Mouse (Mus musculus): ENCODE measurements around the gene Catsper3.

Gene Catsper3

GRCm38 (mm10) chr13:55784268-55784667 is at the start of gene Catsper3:
TSS of gene Catsper3 (plus strand) at chr13:55784568.
- in situ Hi-C loops (cut with MboI) = no loop called here

GRCm38 (mm10) chr13:55737885-55738284 is 46.5 kb upstream of the Catsper3 start:
- in situ Hi-C loops (cut with MboI) = no loop called here

- in situ Hi-C loops (cut with MboI) = no loop called here
Measured at GRCm38 (mm10) chr13:55742306-55742705, 42.1 kb upstream of the Catsper3 start.

GRCm38 (mm10) chr13:55754380-55754779 is 30.0 kb upstream of the Catsper3 start:
- in situ Hi-C loops (cut with MboI) = no loop called here

GRCm38 (mm10) chr13:55756789-55757188 is 27.6 kb upstream of the Catsper3 start:
- in situ Hi-C loops (cut with MboI) = no loop called here

- in situ Hi-C loops (cut with MboI) = no loop called here
Measured at GRCm38 (mm10) chr13:55757645-55758044, 26.7 kb upstream of the Catsper3 start.

- in situ Hi-C loops (cut with MboI) = no loop called here
Measured at GRCm38 (mm10) chr13:55760576-55760975, 23.8 kb upstream of the Catsper3 start.

- in situ Hi-C loops (cut with MboI) = no loop called here
Measured at GRCm38 (mm10) chr13:55761486-55761885, 22.9 kb upstream of the Catsper3 start.

- in situ Hi-C loops (cut with MboI) = no loop called here
Measured at GRCm38 (mm10) chr13:55774352-55774751, 10.0 kb upstream of the Catsper3 start.

GRCm38 (mm10) chr13:55775056-55775455 is 9.3 kb upstream of the Catsper3 start:
- in situ Hi-C loops (cut with MboI) = no loop called here

- in situ Hi-C loops (cut with MboI) = no loop called here
Measured at GRCm38 (mm10) chr13:55786120-55786519, 1.8 kb downstream of the Catsper3 start.

- in situ Hi-C loops (cut with MboI) = no loop called here
Measured at GRCm38 (mm10) chr13:55801246-55801645, 16.9 kb downstream of the Catsper3 start.

GRCm38 (mm10) chr13:55803973-55804372 is 19.6 kb downstream of the Catsper3 start:
- in situ Hi-C loops (cut with MboI) = no loop called here

GRCm38 (mm10) chr13:55809041-55809623 is 24.8 kb downstream of the Catsper3 start:
- in situ Hi-C loops (cut with MboI) = no loop called here

GRCm38 (mm10) chr13:55809707-55810106 is 25.3 kb downstream of the Catsper3 start:
- in situ Hi-C loops (cut with MboI) = no loop called here

GRCm38 (mm10) chr13:55810947-55811346 is 26.6 kb downstream of the Catsper3 start:
- in situ Hi-C loops (cut with MboI) = no loop called here

GRCm38 (mm10) chr13:55813490-55814016 is 29.2 kb downstream of the Catsper3 start:
- in situ Hi-C loops (cut with MboI) = no loop called here

GRCm38 (mm10) chr13:55814834-55815233 is 30.5 kb downstream of the Catsper3 start:
- in situ Hi-C loops (cut with MboI) = no loop called here

- in situ Hi-C loops (cut with MboI) = no loop called here
Measured at GRCm38 (mm10) chr13:55822499-55822898, 38.1 kb downstream of the Catsper3 start.

GRCm38 (mm10) chr13:55824151-55824945 is 40.0 kb downstream of the Catsper3 start:
- in situ Hi-C loops (cut with MboI) = no loop called here

GRCm38 (mm10) chr13:55825245-55825681 is 40.9 kb downstream of the Catsper3 start:
- in situ Hi-C loops (cut with MboI) = no loop called here

- in situ Hi-C loops (cut with MboI) = no loop called here
Measured at GRCm38 (mm10) chr13:55826008-55826671, 41.8 kb downstream of the Catsper3 start.

All from mature B cell (primary cell).